Mouse (Mus musculus) yolk sac, embryonic 10.5 days (tissue): Measurements from ENCODE around the gene Jmjd7.

Experiments used
- DNase-seq: peaks from one replicate; pipeline ENCODE4 v3.0.0-alpha.2; 2017; ENCODE audit warnings: low spot score

The Jmjd7 gene

DNA sequence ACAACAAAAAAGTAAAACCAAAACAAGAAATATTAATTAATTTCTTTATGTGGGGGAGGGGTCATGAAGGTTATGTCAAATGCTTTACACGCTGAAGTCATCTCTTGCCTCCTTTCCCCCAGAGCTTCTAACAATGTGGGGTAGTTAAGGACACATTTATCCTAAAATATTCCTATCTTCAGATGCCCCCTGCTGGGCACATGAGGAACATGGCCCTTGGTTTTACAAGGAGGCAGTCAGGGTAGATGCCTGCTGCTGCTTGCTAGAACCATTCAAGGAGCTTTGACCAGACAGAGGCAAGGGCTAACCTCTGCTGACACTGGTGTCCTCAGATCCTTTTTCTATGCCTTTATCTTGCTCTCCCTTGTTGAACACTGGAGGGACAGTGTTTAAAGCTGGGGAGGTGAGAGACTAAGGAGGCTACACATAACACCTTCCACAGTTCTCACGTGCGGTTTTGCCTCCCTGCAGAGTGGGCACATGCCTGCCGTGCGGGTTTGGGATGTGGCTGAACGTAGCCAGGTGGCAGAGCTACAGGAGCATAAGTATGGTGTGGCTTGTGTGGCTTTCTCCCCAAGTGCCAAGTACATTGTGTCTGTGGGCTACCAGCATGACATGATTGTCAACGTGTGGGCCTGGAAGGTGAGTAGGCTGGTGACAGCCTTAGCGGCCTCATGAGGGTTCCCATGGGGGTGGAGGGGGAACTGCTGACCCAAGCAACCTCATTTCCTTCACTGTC is 15.7 kb upstream of the Jmjd7 start:
- peak; percentile 43 for DNase-seq

- DNase-seq, result no peak
Observed at GRCm38 (mm10) chr2:120012924-120013323, 14.4 kb upstream of the Jmjd7 start.

DNA sequence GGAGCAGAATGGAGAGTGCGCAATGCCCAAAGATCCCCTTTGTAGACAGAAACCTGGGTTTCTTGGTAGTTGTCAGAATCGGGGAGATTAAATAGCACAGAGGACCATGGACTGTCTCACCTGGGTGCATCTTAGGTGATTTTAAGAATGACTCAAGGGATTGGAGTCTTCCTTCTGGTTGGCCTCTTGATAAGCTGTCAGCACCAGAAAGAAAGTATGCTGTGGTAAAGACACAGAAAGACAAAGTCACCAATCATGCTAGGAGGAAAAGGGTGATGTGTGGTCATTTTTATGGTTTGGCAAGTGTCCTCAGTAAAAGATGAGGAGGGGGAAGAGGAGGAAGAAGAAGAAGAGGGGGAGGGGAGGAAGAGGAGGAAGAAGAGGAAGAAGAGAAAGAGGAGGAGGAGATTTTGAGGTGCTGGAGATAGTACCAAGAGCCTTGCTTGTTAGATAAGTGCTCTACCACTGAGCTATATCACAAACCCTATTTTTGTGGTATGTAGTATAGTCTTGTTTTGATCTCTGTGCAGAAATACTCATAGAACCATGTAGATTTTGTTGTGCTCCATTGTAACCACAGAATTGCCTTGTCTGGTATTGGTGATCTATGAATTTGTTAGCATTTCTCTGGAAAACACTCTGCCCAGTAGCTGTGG is 13.3 kb upstream of the Jmjd7 start:
- DNase-seq, result no peak

- no peak for DNase-seq
Observed at GRCm38 (mm10) chr2:120015882-120016281, 11.4 kb upstream of the Jmjd7 start.

- no peak for DNase-seq
Observed at GRCm38 (mm10) chr2:120017599-120017998, 9.7 kb upstream of the Jmjd7 start.

DNA sequence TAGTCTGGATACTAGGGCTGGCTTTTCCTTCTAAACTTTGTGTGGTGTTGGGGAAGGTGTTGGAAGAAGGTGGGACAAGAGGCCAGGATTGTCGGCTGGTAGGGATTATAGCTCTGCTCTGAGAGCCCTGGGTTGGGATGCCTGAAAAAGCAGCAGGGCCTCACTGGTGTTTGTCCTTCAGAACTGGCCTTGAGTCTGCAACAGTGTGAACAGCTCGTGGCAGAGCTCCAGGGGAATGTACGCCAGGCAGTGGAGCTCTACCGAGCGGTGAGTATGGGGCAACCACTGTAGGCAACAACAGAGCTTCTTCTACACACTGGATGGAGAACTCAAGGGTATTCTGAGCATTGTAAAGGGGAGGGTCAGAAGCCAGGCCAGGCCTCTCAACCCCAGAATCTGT is 2.9 kb upstream of the Jmjd7 start:
- DNase-seq, result no peak

DNA sequence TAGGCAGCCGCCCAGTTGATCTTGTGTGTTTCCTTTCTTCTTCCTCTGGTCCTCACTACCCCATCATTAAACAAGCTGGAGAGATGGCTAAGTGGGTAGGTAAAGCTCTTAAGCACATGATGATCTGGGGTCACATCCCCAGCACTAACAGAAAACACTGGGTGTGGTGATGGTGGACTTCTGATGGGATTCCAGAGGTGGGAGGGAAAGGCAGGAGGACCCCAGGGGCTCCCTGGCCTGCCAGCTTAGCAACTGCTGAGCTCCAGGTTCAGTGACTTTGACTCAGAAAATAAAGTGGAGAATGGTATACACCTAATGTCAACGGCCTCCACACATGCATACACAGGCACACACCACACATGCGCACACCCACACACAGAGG is 658 bp downstream of the Jmjd7 start:
- peak; percentile 16 for DNase-seq

GRCm38 (mm10) chr2:120030380-120030779 is 3.1 kb downstream of the Jmjd7 start:
- no peak for DNase-seq

DNA sequence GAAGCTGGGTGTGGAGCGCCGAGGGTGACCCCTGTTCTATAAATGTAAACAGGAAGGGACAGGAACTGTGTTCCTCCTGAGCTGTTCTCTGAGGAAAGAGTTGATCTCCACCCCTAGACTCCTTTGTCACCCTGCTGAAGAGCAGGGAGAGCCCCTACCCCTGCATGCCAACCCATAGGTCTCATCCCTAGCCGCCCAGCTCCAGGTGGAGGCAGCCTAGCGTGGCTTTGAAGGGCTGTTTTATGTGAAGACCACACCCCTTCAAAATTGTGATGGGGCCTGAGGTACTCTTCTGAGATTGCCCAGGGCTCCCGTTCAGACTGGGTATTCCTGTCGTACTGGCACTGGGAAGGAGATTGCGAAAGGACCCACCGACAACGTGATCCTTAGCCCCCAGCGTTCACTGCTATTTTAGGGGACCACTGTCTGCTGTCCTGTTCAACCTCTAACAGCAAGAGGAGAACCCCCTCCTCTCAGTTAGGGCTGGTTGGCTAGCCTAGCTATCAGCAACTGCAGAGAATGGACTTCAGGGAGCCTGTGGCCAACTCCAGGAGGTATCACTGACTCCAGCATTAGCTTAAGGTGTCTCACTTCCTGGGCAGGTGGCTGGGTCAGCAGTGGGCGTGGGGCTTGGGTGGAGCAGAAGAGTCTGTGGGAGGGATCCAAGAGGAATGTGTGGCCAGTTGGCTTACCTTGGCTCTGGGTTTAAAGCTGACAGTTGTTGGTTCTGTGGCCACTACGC is 5.6 kb downstream of the Jmjd7 start, which contains the start of gene Pla2g4b:
TSS of gene Pla2g4b (plus strand) at position 692 of the 742 bp plus-strand sequence.
- DNase-seq, result no peak

- DNase-seq, result no peak
Observed at GRCm38 (mm10) chr2:120033726-120034125, 6.4 kb downstream of the Jmjd7 start.

DNA sequence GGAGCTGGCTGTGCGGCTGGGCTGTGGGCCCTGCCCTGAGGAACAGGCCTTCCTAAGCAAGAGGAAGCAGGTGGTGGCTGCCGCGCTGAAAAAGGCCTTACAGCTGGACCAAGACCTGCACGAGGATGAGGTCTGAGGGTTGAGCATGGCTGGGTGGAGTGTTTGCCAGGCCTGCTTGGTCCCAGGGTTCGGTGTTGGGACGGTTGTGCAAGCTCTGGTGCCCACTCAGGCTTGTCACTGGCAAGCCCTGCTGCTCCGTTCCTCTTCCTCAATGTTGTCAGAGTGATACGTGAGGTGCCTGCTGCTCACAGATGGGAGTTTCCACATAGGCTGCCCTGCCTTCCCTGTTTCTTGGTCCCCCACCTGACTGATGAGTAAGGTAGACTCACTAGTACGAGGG is 10.5 kb downstream of the Jmjd7 start:
- no peak for DNase-seq

DNA sequence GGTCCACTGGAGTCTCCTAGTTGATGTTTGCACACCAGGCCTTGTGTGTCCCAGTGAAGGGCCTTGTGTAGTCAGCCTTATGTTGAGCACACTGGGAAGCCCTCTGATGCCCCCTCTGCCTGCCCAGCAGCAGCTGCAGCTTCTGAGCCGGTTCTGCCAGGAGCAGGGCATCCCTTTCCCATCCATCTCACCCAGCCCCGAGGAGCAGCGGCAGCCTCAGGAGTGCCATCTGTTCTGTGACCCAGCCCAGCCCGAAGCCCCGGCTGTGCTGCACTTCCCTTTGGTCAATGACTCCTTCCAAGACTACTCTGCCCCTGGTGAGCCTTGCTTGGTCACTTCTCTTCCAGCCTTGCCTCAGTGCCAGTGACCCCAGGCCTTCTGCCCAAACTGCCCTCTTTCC is 13.7 kb downstream of the Jmjd7 start:
- DNase-seq, result no peak

GRCm38 (mm10) chr2:120044101-120044603 is 16.9 kb downstream of the Jmjd7 start:
- DNase-seq, result peak; percentile 62

- DNase-seq, result no peak
Observed at GRCm38 (mm10) chr2:120044676-120045075, 17.4 kb downstream of the Jmjd7 start.

- DNase-seq, result peak; percentile 15
Observed at GRCm38 (mm10) chr2:120046486-120047310, 19.4 kb downstream of the Jmjd7 start.

DNA sequence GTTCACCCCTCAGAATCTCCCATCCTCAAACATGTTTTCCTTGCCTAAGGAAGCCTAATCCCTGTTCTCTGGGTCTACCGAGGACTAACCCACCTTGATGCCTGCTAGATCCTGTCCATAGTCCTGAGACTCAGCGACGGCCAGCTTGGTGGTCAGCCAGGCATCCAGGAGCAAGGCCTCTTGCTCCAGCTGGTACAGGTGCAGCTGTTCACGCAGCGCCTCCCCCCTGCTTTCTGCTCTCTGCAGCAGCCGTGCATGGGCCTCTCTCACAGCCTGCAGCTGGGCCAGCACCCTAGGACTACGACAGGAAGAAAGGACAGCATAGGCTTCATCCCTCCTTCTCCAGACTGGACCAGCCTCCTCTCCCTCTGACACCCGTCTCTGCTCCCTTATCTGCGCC is 20.9 kb downstream of the Jmjd7 start:
- no peak for DNase-seq

DNA sequence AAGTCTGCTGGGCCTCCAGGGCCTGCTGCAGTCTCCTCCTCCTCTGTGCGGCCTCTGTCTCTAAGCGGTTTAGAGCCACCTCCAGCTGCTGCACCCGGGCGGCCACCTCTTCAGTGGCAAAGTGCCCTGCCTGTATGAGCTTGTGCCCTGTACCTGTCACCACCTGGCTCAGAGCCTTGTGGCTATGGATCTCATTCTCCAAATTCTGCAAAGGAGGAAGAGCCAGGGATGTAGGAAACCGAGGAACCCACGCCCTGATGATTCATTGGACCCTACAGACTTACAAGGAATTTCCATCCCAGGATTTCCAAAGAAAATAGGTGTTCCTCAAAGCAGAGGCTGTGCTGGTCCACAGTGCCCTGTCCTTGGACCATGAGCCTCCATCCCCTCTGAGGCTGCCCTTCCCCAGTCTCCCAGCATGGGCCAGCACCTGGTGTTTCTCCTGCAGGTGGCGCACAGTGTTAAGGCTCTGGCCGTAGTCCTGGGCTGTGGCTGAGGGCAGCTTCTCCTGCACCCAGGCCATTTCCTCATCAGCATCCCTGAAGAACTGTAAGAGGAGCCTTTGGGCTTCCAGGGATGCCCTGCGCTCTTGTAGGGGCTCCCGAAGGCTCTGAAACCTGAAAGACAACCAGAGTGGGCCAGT is 22.5 kb downstream of the Jmjd7 start:
- DNase-seq, result peak; percentile 23

- no peak for DNase-seq
Observed at GRCm38 (mm10) chr2:120051405-120051804, 24.1 kb downstream of the Jmjd7 start.

- no peak for DNase-seq
Observed at GRCm38 (mm10) chr2:120054771-120055552, 27.7 kb downstream of the Jmjd7 start.

- DNase-seq, result no peak
Observed at GRCm38 (mm10) chr2:120055923-120056322, 28.6 kb downstream of the Jmjd7 start.

DNA sequence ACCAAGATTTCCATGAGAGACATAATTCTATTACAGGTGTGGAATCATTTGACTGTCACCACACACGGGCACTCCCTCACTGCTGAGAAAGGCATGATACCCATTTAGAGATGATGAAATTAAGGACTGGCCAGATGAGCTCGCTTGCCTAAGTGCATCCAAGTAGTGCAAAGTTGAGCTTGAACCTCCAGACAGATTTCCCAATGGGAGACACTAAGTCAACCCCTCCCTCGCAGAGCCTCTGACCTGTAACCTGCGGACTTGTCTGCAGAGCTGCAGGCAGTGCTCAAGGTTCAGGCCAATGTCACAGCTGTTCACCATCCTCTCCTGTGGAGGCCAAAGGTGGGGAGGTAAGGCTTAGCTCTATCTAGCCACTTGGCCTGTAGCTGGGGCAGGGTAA is 31.5 kb downstream of the Jmjd7 start:
- DNase-seq, result no peak
